Mouse (Mus musculus) spleen, adult 2 months (tissue): ENCODE data around the gene Vps45.

Source experiments
- CTCF ChIP-seq: fragments of 200-500 bp; IDR thresholded peaks from 2 replicates; pipeline ENCODE4 v1.5.1; 2011; ENCODE audit warnings: mild to moderate bottlenecking, inconsistent platforms; ENCODE audit not compliant: insufficient read depth, insufficient read length, insufficient replicate concordance; ENCODE audit errors: extremely low read depth
- POLR2A ChIP-seq: fragments of 200-500 bp; IDR thresholded peaks from 2 replicates; pipeline ENCODE4 v1.6.1; 2011; ENCODE audit warnings: low read depth, low read length, inconsistent platforms

DNA sequence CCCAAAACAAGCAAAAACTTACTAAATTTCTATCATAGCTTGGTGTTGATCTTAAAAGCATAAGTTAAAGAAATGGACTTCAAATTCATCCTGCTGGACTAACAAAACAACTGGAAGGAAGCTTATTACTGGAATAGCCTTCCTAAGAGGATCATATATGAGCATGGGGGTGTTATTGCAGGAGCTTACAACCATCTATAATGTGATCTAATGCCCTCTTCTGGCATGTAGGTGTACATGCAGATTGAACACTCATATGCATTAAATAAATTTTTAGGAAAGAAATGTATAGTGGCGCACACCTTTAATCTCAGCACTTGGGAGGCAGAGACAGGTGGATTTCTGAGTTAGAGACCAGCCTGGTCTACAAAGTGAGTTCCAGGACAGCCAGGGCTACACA is 98.5 kb downstream of the Vps45 start:
- TF ChIP-seq CTCF = no peak
- TF ChIP-seq POLR2A = no peak
